Comparison of ENCODE assay signal across 8 mouse cellular contexts in genomic region chr1:60098024-60098781, GRCm38 (mm10). TPM values are rescaled to one million over a fixed set of nuclear protein-coding genes. Genes with fewer than 3 reads are reported as not detected.
DNase-seq lines count a peak whose midpoint lies in the region; ATAC-seq and TF ChIP-seq lines count a peak whose summit lies in the region.

Gene Carf, plus strand, starts transcription at chr1:60098247.
Gene Wdr12, minus strand, starts transcription at chr1:60098645.

- TF ChIP-seq EP300 in liver, embryonic 14.5 days (IDR thresholded peaks at IDR 0.05; ENCODE audit: low read depth) = no peak
- TF ChIP-seq EP300 in stomach, postnatal 0 days (optimal IDR thresholded peaks at IDR 0.05) = no peak

- H3K4me2 ChIP-seq in heart, embryonic 15.5 days = peak within 1 kb of the TSS; percentile 79
- peak within 1 kb of the TSS; percentile 93 for H3K4me2 ChIP-seq in liver, embryonic 14.5 days (ENCODE audit: low read depth)
- H3K4me2 ChIP-seq in neural tube, embryonic 11.5 days (ENCODE audit: low read depth) = peak within 1 kb of the TSS; percentile 56
- peak within 1 kb of the TSS; percentile 65 for H3K4me2 ChIP-seq in stomach, postnatal 0 days (replicated peaks; ENCODE audit: low read depth)

- under 1% methylated on average over 71 of the region's 71 CpGs for WGBS in forebrain, embryonic 10.5 days
- WGBS in heart, embryonic 15.5 days = under 1% methylated on average over 71 of the region's 71 CpGs
- under 1% methylated on average over 68 of the region's 71 CpGs for WGBS in liver, embryonic 14.5 days (ENCODE audit: insufficient replicate concordance)
- under 1% methylated on average over 61 of the region's 71 CpGs for WGBS in neural tube, embryonic 11.5 days
- under 1% methylated on average over 59 of the region's 71 CpGs for WGBS in stomach, postnatal 0 days

- peak within 1 kb of the TSS; percentile 97 for H3K9ac ChIP-seq in heart, embryonic 15.5 days
- H3K9ac ChIP-seq in liver, embryonic 14.5 days (replicated peaks) = peak within 1 kb of the TSS; percentile 80
- peak within 1 kb of the TSS; percentile 94 for H3K9ac ChIP-seq in neural tube, embryonic 11.5 days (ENCODE audit: low read length)
- peak within 1 kb of the TSS; percentile 97 for H3K9ac ChIP-seq in stomach, postnatal 0 days (ENCODE audit: low read length)

- peak within 1 kb of the TSS; percentile 97 for H3K4me3 ChIP-seq in forebrain, embryonic 10.5 days
- peak within 1 kb of the TSS; percentile 99 for H3K4me3 ChIP-seq in heart, embryonic 15.5 days
- H3K4me3 ChIP-seq in liver, embryonic 14.5 days (ENCODE audit: insufficient read depth in 1 of 2, low read depth in 2 of 2, low read length in 2 of 2) = peak within 1 kb of the TSS; percentile 76 to 97
- peak within 1 kb of the TSS; percentile 91 for H3K4me3 ChIP-seq in neural tube, embryonic 11.5 days (ENCODE audit: low read depth, low read length)
- peak within 1 kb of the TSS; percentile 97 for H3K4me3 ChIP-seq in stomach, postnatal 0 days (ENCODE audit: low read depth, low read length)

- no peaks in the 10 kb centered on the region for H3K27me3 ChIP-seq in forebrain, embryonic 10.5 days (ENCODE audit: poor library complexity, severe bottlenecking)
- H3K27me3 ChIP-seq in heart, embryonic 15.5 days = no peaks in the 10 kb centered on the region
- no peaks in the 10 kb centered on the region for H3K27me3 ChIP-seq in liver, embryonic 14.5 days (ENCODE audit: control insufficient read depth, insufficient read depth, low read length)
- no peaks in the 10 kb centered on the region for H3K27me3 ChIP-seq in neural tube, embryonic 11.5 days (ENCODE audit: control insufficient read depth, insufficient read depth, low read length)
- no peaks in the 10 kb centered on the region for H3K27me3 ChIP-seq in stomach, postnatal 0 days (ENCODE audit: control insufficient read depth, insufficient read depth, low read length)

- H3K9me3 ChIP-seq in forebrain, embryonic 10.5 days = no peaks in the 10 kb centered on the region
- no peaks in the 10 kb centered on the region for H3K9me3 ChIP-seq in heart, embryonic 15.5 days (replicated peaks)
- no peaks in the 10 kb centered on the region for H3K9me3 ChIP-seq in liver, embryonic 14.5 days (ENCODE audit: control insufficient read depth, low read length)
- no peaks in the 10 kb centered on the region for H3K9me3 ChIP-seq in neural tube, embryonic 11.5 days (ENCODE audit: control insufficient read depth, low read length)
- no peaks in the 10 kb centered on the region for H3K9me3 ChIP-seq in stomach, postnatal 0 days (ENCODE audit: control insufficient read depth, low read length)

- peak; percentile 23; the same call in 1 of the 2 replicates for TF ChIP-seq CTCF in liver, embryonic 14.5 days (IDR thresholded peaks at IDR 0.05; ENCODE audit: low read depth)
- TF ChIP-seq CTCF in stomach, postnatal 0 days (IDR thresholded peaks at IDR 0.05; ENCODE audit: low read depth) = peak; percentile 19; the same call in 1 of the 2 replicates

- peaks cover 22% of the 10 kb centered on the region for H3K36me3 ChIP-seq in forebrain, embryonic 10.5 days (replicated peaks)
- H3K36me3 ChIP-seq in heart, embryonic 15.5 days = peaks cover 11% of the 10 kb centered on the region
- H3K36me3 ChIP-seq in liver, embryonic 14.5 days (replicated peaks; ENCODE audit: control insufficient read depth, insufficient read depth, low read depth) = no peaks in the 10 kb centered on the region; the same call in 1 of the 2 replicates
- H3K36me3 ChIP-seq in neural tube, embryonic 11.5 days (ENCODE audit: control insufficient read depth, insufficient read depth, low read length) = no peaks in the 10 kb centered on the region; the same call in 1 of the 2 replicates
- 0 out of 2 replicates have a peak, but pooled peaks cover 2% of the 10 kb centered on the region for H3K36me3 ChIP-seq in stomach, postnatal 0 days (ENCODE audit: control insufficient read depth, insufficient read depth, low read length)

- DNase-seq in CD8-positive naive resting alpha-beta T cell, adult 2 months (ENCODE audit: low read depth in 2 of 2, low spot score in 2 of 2) = peak; percentile 94
- DNase-seq in c-Kit-positive CD71-negative TER-119-negative erythroid progenitor cells, embryonic 14.5 days (ENCODE audit: low read depth) = peak; percentile 96
- DNase-seq in forebrain, embryonic 10.5 days (ENCODE audit: extremely low spot score, low spot score) = peak; percentile 97
- DNase-seq in kidney, postnatal 25 days = peak; percentile 98
- peak; percentile 92 to 94 (median 92) for DNase-seq in liver, embryonic 14.5 days (ENCODE audit: low read depth in 3 of 3, low spot score in 3 of 3)
- peak; percentile 96 for DNase-seq in neural tube, embryonic 11.5 days (ENCODE audit: low spot score)
- DNase-seq in stomach, postnatal 0 days (ENCODE audit: low spot score) = peak; percentile 96

- H3K27ac ChIP-seq in forebrain, embryonic 10.5 days = peak within 1 kb of the TSS; percentile 97
- H3K27ac ChIP-seq in heart, embryonic 15.5 days = peak within 1 kb of the TSS; percentile 99
- peak within 1 kb of the TSS; percentile 89 for H3K27ac ChIP-seq in liver, embryonic 14.5 days
- H3K27ac ChIP-seq in neural tube, embryonic 11.5 days (ENCODE audit: low read depth, low read length) = peak within 1 kb of the TSS; percentile 96
- H3K27ac ChIP-seq in stomach, postnatal 0 days (replicated peaks) = peak within 1 kb of the TSS; percentile 97

- ATAC-seq in heart, embryonic 15.5 days (replicated peaks; ENCODE audit: insufficient number of reproducible peaks, insufficient read depth, low FRiP score, low read depth) = peak; percentile 97
- ATAC-seq in liver, embryonic 14.5 days (ENCODE audit: insufficient read depth) = peak; percentile 97
- ATAC-seq in neural tube, embryonic 11.5 days (ENCODE audit: insufficient read depth, low FRiP score, low TSS enrichment) = peak; percentile 93
- ATAC-seq in stomach, postnatal 0 days (ENCODE audit: low FRiP score, low TSS enrichment) = peak; percentile 97

- peaks cover 17% of the 10 kb centered on the region for H3K4me1 ChIP-seq in forebrain, embryonic 10.5 days
- H3K4me1 ChIP-seq in heart, embryonic 15.5 days (replicated peaks) = peaks cover 13% of the 10 kb centered on the region
- peaks cover 6 to 7% of the 10 kb centered on the region in 2 experiments; a peak in 3 of 4 replicates for H3K4me1 ChIP-seq in liver, embryonic 14.5 days (replicated peaks; ENCODE audit: control insufficient read depth in 2 of 2, insufficient read depth in 2 of 2, low read length in 1 of 2)
- peaks cover 6% of the 10 kb centered on the region; the same call in 1 of the 2 replicates for H3K4me1 ChIP-seq in neural tube, embryonic 11.5 days (ENCODE audit: control insufficient read depth, insufficient read depth, low read length)
- H3K4me1 ChIP-seq in stomach, postnatal 0 days (replicated peaks; ENCODE audit: control insufficient read depth, insufficient read depth) = no peaks in the 10 kb centered on the region

RNA-seq across cellular contexts. Expression of gene Carf, which starts in this region (rescaled TPM):
- 5.3 and 5.8 TPM in 2 replicates for polyA plus RNA-seq in forebrain, embryonic 10.5 days (2016; fragmentation: Nextera tagmentation; extraction: Ambion mirVana)
- polyA plus RNA-seq in heart, embryonic 15.5 days (2015; fragmentation: Nextera tagmentation; extraction: Ambion mirVana) = 4.5 and 4.6 TPM in 2 replicates
- 1.5 TPM in 2 replicates for polyA plus RNA-seq in liver, embryonic 14.5 days (2012; rRNA removed)
- polyA plus RNA-seq in liver, embryonic 14.5 days (2014; fragmentation: Nextera tagmentation; extraction: Ambion mirVana) = 1.5 and 1.9 TPM in 2 replicates
- 5.4 and 7.4 TPM in 2 replicates for polyA plus RNA-seq in neural tube, embryonic 11.5 days (2014; fragmentation: Nextera tagmentation; extraction: Ambion mirVana)
- 2.5 and 2.8 TPM in 2 replicates for polyA plus RNA-seq in stomach, postnatal 0 days (2015; fragmentation: Nextera tagmentation; extraction: Ambion mirVana)

RNA-seq across cellular contexts. Expression of gene Wdr12, which starts in this region (rescaled TPM):
- 71.9 and 74.4 TPM in 2 replicates for polyA plus RNA-seq in forebrain, embryonic 10.5 days (2016; fragmentation: Nextera tagmentation; extraction: Ambion mirVana)
- 24.1 and 30.7 TPM in 2 replicates for polyA plus RNA-seq in heart, embryonic 15.5 days (2015; fragmentation: Nextera tagmentation; extraction: Ambion mirVana)
- 6.7 and 14.4 TPM in 2 replicates for polyA plus RNA-seq in liver, embryonic 14.5 days (2012; rRNA removed)
- 38.2 and 42.1 TPM in 2 replicates for polyA plus RNA-seq in liver, embryonic 14.5 days (2014; fragmentation: Nextera tagmentation; extraction: Ambion mirVana)
- polyA plus RNA-seq in neural tube, embryonic 11.5 days (2014; fragmentation: Nextera tagmentation; extraction: Ambion mirVana) = 51.5 and 53.8 TPM in 2 replicates
- 20.9 and 23.5 TPM in 2 replicates for polyA plus RNA-seq in stomach, postnatal 0 days (2015; fragmentation: Nextera tagmentation; extraction: Ambion mirVana)

Comparison
In these comparisons a context has a peak if more than half of its experiments do, and no peak if none do; other contexts are left out.
1. Peak in every context shown above with its lines: DNase-seq, ATAC-seq, H3K4me3 ChIP-seq and H3K27ac ChIP-seq.